Comparison of ENCODE assay signal across 17 mouse cellular contexts in genomic region chr13:63678265-63679260, GRCm38 (mm10).
DNase-seq lines count a peak whose midpoint lies in the region; ATAC-seq and TF ChIP-seq lines count a peak whose summit lies in the region.
"Had no signal": no experiment of that assay in that cellular context is flagged by ENCODE, and none has a peak within 500 bp of the region (broad histone marks: within the 10 kb centered on the region; RNA-seq: fewer than 3 reads in every experiment).

No protein-coding gene starts in this region.

- peak; percentile 88 to 94 for TF ChIP-seq EP300 in MEL (IDR thresholded peaks at IDR 0.05; ENCODE audit: low read depth in 1 of 2, low read length in 2 of 2)

- H3K79me2 ChIP-seq in MEL (ENCODE audit: control insufficient read depth, insufficient read depth, low read length, poor library complexity) = no peaks in the 10 kb centered on the region

- H3K36me3 ChIP-seq in hindbrain, postnatal 0 days (ENCODE audit: insufficient read depth, low read length) = no peaks in the 10 kb centered on the region
- no peaks in the 10 kb centered on the region for H3K36me3 ChIP-seq in hindbrain, embryonic 11.5 days (ENCODE audit: control insufficient read depth, insufficient read depth, low read length)
- peaks cover 0 to 15% of the 10 kb centered on the region in 2 experiments; a peak in 2 of 4 replicates for H3K36me3 ChIP-seq in MEL (ENCODE audit: control insufficient read depth in 1 of 2, insufficient read depth in 2 of 2, low read length in 2 of 2)
- H3K36me3 ChIP-seq in embryonic facial prominence, embryonic 10.5 days (replicated peaks) = no peaks in the 10 kb centered on the region
- H3K36me3 ChIP-seq: heart, embryonic 15.5 days; stomach, embryonic 15.5 days had no signal

- WGBS in hindbrain, postnatal 0 days = 60% methylated on average over 10 of the region's 10 CpGs
- 84% methylated on average over 10 of the region's 10 CpGs for WGBS in hindbrain, embryonic 11.5 days
- WGBS in embryonic facial prominence, embryonic 10.5 days = 81% methylated on average over 10 of the region's 10 CpGs

- no peak; the same call in 1 of the 2 replicates for TF ChIP-seq RAD21 in MEL (IDR thresholded peaks at IDR 0.05; ENCODE audit: low read depth, low read length)

- H3K9me3 ChIP-seq in hindbrain, postnatal 0 days (ENCODE audit: low read length) = no peaks in the 10 kb centered on the region
- no peaks in the 10 kb centered on the region for H3K9me3 ChIP-seq in hindbrain, embryonic 11.5 days (ENCODE audit: control insufficient read depth, low read length)
- H3K9me3 ChIP-seq in MEL (replicated peaks; ENCODE audit: insufficient read depth, low read length) = no peaks in the 10 kb centered on the region
- H3K9me3 ChIP-seq in embryonic facial prominence, embryonic 10.5 days = no peaks in the 10 kb centered on the region
- H3K9me3 ChIP-seq: heart, embryonic 15.5 days; stomach, embryonic 15.5 days had no signal

- no peak overlapping the region for H3K4me2 ChIP-seq in hindbrain, postnatal 0 days (ENCODE audit: low read depth, low read length)
- H3K4me2 ChIP-seq in hindbrain, embryonic 11.5 days (replicated peaks; ENCODE audit: low read depth, low read length) = no peak overlapping the region
- H3K4me2 ChIP-seq: heart, embryonic 15.5 days; midbrain, embryonic 11.5 days; stomach, embryonic 15.5 days had no signal

- H3K4me1 ChIP-seq in hindbrain, postnatal 0 days (ENCODE audit: insufficient read depth, low read length) = no peaks in the 10 kb centered on the region
- no peaks in the 10 kb centered on the region for H3K4me1 ChIP-seq in hindbrain, embryonic 11.5 days (replicated peaks; ENCODE audit: control insufficient read depth, insufficient read depth, low read length)
- peaks cover 0 to 17% of the 10 kb centered on the region in 2 experiments; a peak in 3 of 4 replicates for H3K4me1 ChIP-seq in MEL (ENCODE audit: control insufficient read depth in 1 of 2, insufficient read depth in 2 of 2, low read length in 2 of 2)
- H3K4me1 ChIP-seq in embryonic facial prominence, embryonic 10.5 days = no peaks in the 10 kb centered on the region
- H3K4me1 ChIP-seq: stomach, embryonic 15.5 days had no signal

- no peak overlapping the region for H3K4me3 ChIP-seq in hindbrain, postnatal 0 days (ENCODE audit: low read length)
- H3K4me3 ChIP-seq in hindbrain, embryonic 11.5 days (ENCODE audit: low read depth, low read length) = no peak overlapping the region
- no peak overlapping the region for H3K4me3 ChIP-seq in MEL (ENCODE audit: control insufficient read depth in 1 of 2, insufficient read depth in 1 of 2, low read depth in 2 of 2, low read length in 2 of 2)
- no peak overlapping the region for H3K4me3 ChIP-seq in embryonic facial prominence, embryonic 10.5 days
- H3K4me3 ChIP-seq: heart, embryonic 15.5 days; stomach, embryonic 15.5 days had no signal

- no peak overlapping the region for H3K27ac ChIP-seq in hindbrain, postnatal 0 days
- H3K27ac ChIP-seq in hindbrain, embryonic 11.5 days (ENCODE audit: low read depth, low read length) = no peak overlapping the region
- 0 out of 2 replicates have a peak overlapping the region, but pooled peaks have one; percentile 13 for H3K27ac ChIP-seq in MEL (ENCODE audit: control insufficient read depth, low read depth, low read length)
- H3K27ac ChIP-seq in embryonic facial prominence, embryonic 10.5 days (replicated peaks) = no peak overlapping the region
- H3K27ac ChIP-seq: heart, embryonic 15.5 days; liver, embryonic 14.5 days; stomach, embryonic 15.5 days had no signal

- no peak overlapping the region for H3K9ac ChIP-seq in hindbrain, postnatal 0 days (replicated peaks; ENCODE audit: low read length)
- no peak overlapping the region for H3K9ac ChIP-seq in hindbrain, embryonic 11.5 days (ENCODE audit: low read depth, low read length)
- H3K9ac ChIP-seq in MEL (ENCODE audit: control insufficient read depth, low read depth, low read length, poor library complexity, severe bottlenecking) = no peak overlapping the region
- H3K9ac ChIP-seq: heart, embryonic 15.5 days; liver, embryonic 14.5 days; stomach, embryonic 15.5 days had no signal

- no peak for TF ChIP-seq CTCF in hindbrain, postnatal 0 days (IDR thresholded peaks at IDR 0.05; ENCODE audit: low read depth)
- no peak for TF ChIP-seq CTCF in MEL (IDR thresholded peaks at IDR 0.05 in 2 of 3, conservative IDR thresholded peaks at IDR 0.05 in 1 of 3; ENCODE audit: control insufficient read depth in 1 of 3, insufficient read depth in 1 of 3, low read depth in 2 of 3, low read length in 3 of 3, poor library complexity in 1 of 3, severe bottlenecking in 1 of 3)

- no peak for ATAC-seq in hindbrain, postnatal 0 days
- no peak for ATAC-seq in hindbrain, embryonic 11.5 days (ENCODE audit: low FRiP score)
- ATAC-seq: forebrain, embryonic 14.5 days; inflammation-experienced regulatory T-cells, adult 6 months had no signal

- peak; percentile 47 for DNase-seq in adrenal gland, postnatal 10 days
- no peak for DNase-seq in adrenal gland, postnatal 4 days (ENCODE audit: low spot score in 2 of 2)
- DNase-seq in hindbrain, postnatal 0 days (ENCODE audit: low spot score) = peak; percentile 13
- no peak for DNase-seq in hindbrain, embryonic 11.5 days (ENCODE audit: low spot score)
- DNase-seq in MEL (ENCODE audit: low read depth, low spot score) = peak; percentile 89
- DNase-seq in lung, postnatal 10 days = peak; percentile 73
- no peak for DNase-seq in embryonic facial prominence, embryonic 10.5 days (ENCODE audit: low spot score)
- no peak for DNase-seq in liver
- DNase-seq: cerebellum, adult 18-20 months; kidney, postnatal 14 days; thymus, postnatal 4 days had no signal

- no peaks in the 10 kb centered on the region for H3K27me3 ChIP-seq in hindbrain, postnatal 0 days (ENCODE audit: insufficient read depth, low read length)
- no peaks in the 10 kb centered on the region for H3K27me3 ChIP-seq in hindbrain, embryonic 11.5 days (ENCODE audit: control insufficient read depth, insufficient read depth, low read length)
- no peaks in the 10 kb centered on the region for H3K27me3 ChIP-seq in MEL (ENCODE audit: control insufficient read depth in 1 of 2, insufficient read depth in 2 of 2, low read length in 2 of 2)
- H3K27me3 ChIP-seq in embryonic facial prominence, embryonic 10.5 days (replicated peaks; ENCODE audit: low read depth, poor library complexity, severe bottlenecking) = no peaks in the 10 kb centered on the region
- H3K27me3 ChIP-seq: heart, embryonic 15.5 days; stomach, embryonic 15.5 days had no signal

- TF ChIP-seq POLR2A in MEL (IDR thresholded peaks at IDR 0.05; ENCODE audit: control insufficient read depth in 1 of 2, insufficient read depth in 1 of 2, low read depth in 1 of 2, low read length in 2 of 2, poor library complexity in 1 of 2) = no peak

TF ChIP-seq in MEL, 35 proteins besides CTCF, POLR2A, EP300 and RAD21 (continues in another document):
- no peak for TF ChIP-seq E2F4 (IDR thresholded peaks at IDR 0.05; ENCODE audit: borderline replicate concordance, low read depth, low read length)
- no peak for TF ChIP-seq POLR2AphosphoS5 (IDR thresholded peaks at IDR 0.05; ENCODE audit: borderline replicate concordance, low read depth, low read length)
- no peak for TF ChIP-seq MEF2A (IDR thresholded peaks at IDR 0.05; ENCODE audit: extremely low read depth, insufficient replicate concordance, low read depth, low read length, poor library complexity, severe bottlenecking)
- peak; percentile 55 for TF ChIP-seq TAL1 (IDR thresholded peaks at IDR 0.05; ENCODE audit: low read length)
- TF ChIP-seq BHLHE40 (IDR thresholded peaks at IDR 0.05; ENCODE audit: borderline replicate concordance, low read depth, low read length) = peak; percentile 54; the same call in 1 of the 2 replicates
- peak; percentile 10; the same call in 1 of the 2 replicates for TF ChIP-seq SMC3 (IDR thresholded peaks at IDR 0.05; ENCODE audit: low read depth, low read length)
- TF ChIP-seq JUND (IDR thresholded peaks at IDR 0.05; ENCODE audit: low read depth, low read length) = no peak; the same call in 1 of the 2 replicates
- no peak for TF ChIP-seq USF1 (IDR thresholded peaks at IDR 0.05; ENCODE audit: low read depth, low read length)
- no peak for TF ChIP-seq ZKSCAN1 (IDR thresholded peaks at IDR 0.05; ENCODE audit: low read depth, low read length)
- TF ChIP-seq KAT2A (conservative IDR thresholded peaks at IDR 0.05; ENCODE audit: low read depth, low read length) = no peak; the same call in 1 of the 2 replicates
- TF ChIP-seq UBTF (IDR thresholded peaks at IDR 0.05; ENCODE audit: borderline replicate concordance, insufficient read depth, low read depth, low read length) = no peak
- peak; percentile 92 for TF ChIP-seq GATA1 (IDR thresholded peaks at IDR 0.05; ENCODE audit: low read depth, low read length)
- TF ChIP-seq NELFE (IDR thresholded peaks at IDR 0.05; ENCODE audit: low read depth, low read length) = no peak
- peak; percentile 66 for TF ChIP-seq MAX (IDR thresholded peaks at IDR 0.05; ENCODE audit: low read length)
- TF ChIP-seq GABPA (IDR thresholded peaks at IDR 0.05; ENCODE audit: low read depth, low read length) = no peak
- no peak for TF ChIP-seq POLR2AphosphoS2 (IDR thresholded peaks at IDR 0.05; ENCODE audit: low read length)
- TF ChIP-seq ZNF384 (IDR thresholded peaks at IDR 0.05; ENCODE audit: low read depth, low read length) = no peak
- peak; percentile 91 for TF ChIP-seq RCOR1 (IDR thresholded peaks at IDR 0.05; ENCODE audit: low read depth, low read length)
- peak; percentile 85 for TF ChIP-seq TCF12 (IDR thresholded peaks at IDR 0.05; ENCODE audit: low read depth, low read length)
- TF ChIP-seq NRF1 (IDR thresholded peaks at IDR 0.05; ENCODE audit: insufficient read depth, low read depth, low read length, poor library complexity, severe bottlenecking) = no peak
- TF ChIP-seq USF2 (IDR thresholded peaks at IDR 0.05; ENCODE audit: borderline replicate concordance in 1 of 2, insufficient read depth in 1 of 2, low read depth in 1 of 2, low read length in 2 of 2) = no peak
- peak; percentile 27; the same call in 1 of the 2 replicates for TF ChIP-seq ZMIZ1 (IDR thresholded peaks at IDR 0.05; ENCODE audit: low read depth, low read length)
- no peak for TF ChIP-seq CHD1 (IDR thresholded peaks at IDR 0.05; ENCODE audit: low read depth, low read length)
- peak; percentile 58; the same call in 1 of the 2 replicates for TF ChIP-seq MAFK (IDR thresholded peaks at IDR 0.05; ENCODE audit: borderline replicate concordance, low read depth, low read length)
- peak; percentile 53; the same call in 1 of the 2 replicates for TF ChIP-seq SIN3A (IDR thresholded peaks at IDR 0.05; ENCODE audit: low read length)
- no peak for TF ChIP-seq ELF1 (IDR thresholded peaks at IDR 0.05; ENCODE audit: low read depth, low read length)
- TF ChIP-seq MAZ (IDR thresholded peaks at IDR 0.05; ENCODE audit: low read depth, low read length) = 0 out of 2 replicates have a peak, but pooled peaks have one; percentile 43
- TF ChIP-seq CHD2 (IDR thresholded peaks at IDR 0.05; ENCODE audit: low read length) = no peak
- peak; percentile 58 for TF ChIP-seq ETS1 (IDR thresholded peaks at IDR 0.05; ENCODE audit: low read depth, low read length)

Comparison
In these comparisons a context has a peak if more than half of its experiments do, and no peak if none do; other contexts are left out.
1. DNase-seq: peak in adrenal gland, postnatal 10 days (single experiment), hindbrain, postnatal 0 days (single experiment), MEL (single experiment) and lung, postnatal 10 days (single experiment); none in adrenal gland, postnatal 4 days (0 of 2), hindbrain, embryonic 11.5 days (single experiment), embryonic facial prominence, embryonic 10.5 days (single experiment) and liver (single experiment).